Mouse (Mus musculus) erythroblast, embryonic 14.5 days (primary cell): ENCODE measurements at regions not wholly inside any gene's neighbourhood (a gene's known extent, or its start where the extent isn't known, plus 50 kb on each side); places are given as distances from the start of the nearest gene placed in this dataset.

Experiments used
- H3K27me3 ChIP-seq: 2 replicates; pipeline ENCODE4 v1.6.1; 2012; ENCODE audit warnings: inconsistent platforms; ENCODE audit not compliant: control insufficient read depth
- H3K36me3 ChIP-seq: 2 replicates; pipeline ENCODE4 v1.6.1; 2012; ENCODE audit warnings: mild to moderate bottlenecking, inconsistent platforms; ENCODE audit not compliant: control insufficient read depth
- H3K4me1 ChIP-seq: 2 replicates; pipeline ENCODE4 v1.6.1; 2012; ENCODE audit warnings: inconsistent platforms; ENCODE audit not compliant: control insufficient read depth
- H3K4me3 ChIP-seq: replicated peaks from 2 replicates; pipeline ENCODE3; 2012; ENCODE audit warnings: moderate library complexity, mild to moderate bottlenecking, inconsistent platforms
- H3K9me3 ChIP-seq: 2 replicates; pipeline ENCODE4 v1.6.1; 2012; ENCODE audit warnings: low read length, inconsistent platforms, mixed read lengths; ENCODE audit not compliant: control insufficient read depth
- GATA1 ChIP-seq: IDR thresholded peaks from 2 replicates; pipeline ENCODE4 v1.6.1; 2012; ENCODE audit warnings: low read length, inconsistent platforms, mixed read lengths
- TAL1 ChIP-seq: IDR thresholded peaks from 3 replicates; pipeline ENCODE4 v1.6.1; 2012; ENCODE audit warnings: low read length, inconsistent platforms, mixed read lengths

DNA sequence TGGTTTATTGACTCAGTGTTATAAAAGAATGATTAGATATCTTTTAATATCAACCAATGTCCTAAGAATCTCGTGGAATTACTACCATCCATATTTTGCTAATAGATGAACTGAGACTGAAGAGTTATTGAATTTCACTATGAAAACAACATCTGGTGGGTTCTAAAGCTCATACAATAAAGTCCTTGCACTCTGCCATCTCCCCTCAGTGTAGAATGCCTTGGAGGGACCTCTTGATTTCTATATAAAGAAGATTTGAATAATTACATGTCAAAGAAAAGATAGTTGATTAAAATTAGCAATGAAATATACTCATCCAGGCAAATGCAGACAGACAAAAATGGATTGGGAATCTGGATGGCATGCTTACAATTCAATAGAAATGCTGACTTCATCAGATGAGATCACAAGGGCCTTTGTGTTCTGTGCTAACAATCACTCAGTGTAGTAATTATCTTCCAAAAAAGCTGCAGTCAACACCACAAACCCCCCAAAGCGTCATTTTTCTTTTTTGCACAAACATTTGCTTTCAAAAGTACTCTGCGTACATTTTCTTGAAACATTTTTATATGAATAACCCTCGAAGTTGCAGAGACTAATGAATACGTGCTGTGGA is 94.2 kb downstream of the Gm9733 start:
- H3K27me3 ChIP-seq = no peaks in the 10 kb centered on the region
- peaks cover 3% of the 10 kb centered on the region for H3K4me1 ChIP-seq
- H3K4me3 ChIP-seq = no peak overlapping the region
- TF ChIP-seq TAL1 (no peak), GATA1 (no peak)
- H3K36me3 ChIP-seq = no peaks in the 10 kb centered on the region
- no peaks in the 10 kb centered on the region for H3K9me3 ChIP-seq

DNA sequence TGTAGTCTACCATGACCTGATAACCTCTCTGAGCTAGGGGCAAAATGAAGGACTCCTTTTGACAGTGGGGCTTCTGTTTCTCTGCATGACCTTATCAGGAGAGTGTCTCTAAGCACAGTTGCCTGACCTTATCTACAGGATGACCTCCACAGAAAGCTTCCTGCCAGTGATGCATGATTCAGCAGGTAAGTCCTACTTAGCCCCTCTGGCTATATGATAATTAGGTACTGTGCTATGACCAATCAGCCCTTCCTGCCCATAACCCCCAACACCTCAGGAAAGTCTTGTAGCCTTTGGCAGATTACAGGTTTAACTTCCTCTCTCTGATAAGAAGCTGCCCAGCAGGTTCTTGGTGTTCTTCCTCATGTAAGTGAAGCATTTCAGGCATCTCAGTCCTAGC is 89.7 kb downstream of the Gm9733 start:
- no peaks in the 10 kb centered on the region for H3K27me3 ChIP-seq
- TF ChIP-seq TAL1 (no peak), GATA1 (no peak)
- H3K4me3 ChIP-seq = no peak overlapping the region
- no peaks in the 10 kb centered on the region for H3K36me3 ChIP-seq
- peaks cover 3% of the 10 kb centered on the region for H3K4me1 ChIP-seq
- no peaks in the 10 kb centered on the region for H3K9me3 ChIP-seq

DNA sequence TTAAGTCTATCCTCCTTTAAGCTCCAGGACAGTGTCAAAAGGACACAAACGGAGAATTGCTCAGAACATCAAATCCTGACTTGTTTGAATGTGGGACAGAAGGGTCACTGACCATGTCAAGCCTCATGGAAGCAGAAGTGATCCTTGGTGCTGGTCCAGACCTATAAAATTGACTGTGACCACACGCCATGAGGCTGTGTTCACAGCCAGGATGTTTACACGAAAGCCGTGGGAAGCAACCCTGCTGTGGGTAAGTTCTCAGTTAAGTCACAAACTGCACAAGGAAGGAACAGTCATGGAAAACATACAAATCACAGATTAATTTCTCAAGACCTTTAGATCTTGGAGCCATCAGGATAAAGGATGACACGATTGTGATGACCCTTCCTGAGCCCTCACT is 88.5 kb downstream of the Gm9733 start:
- no peak for TF ChIP-seq GATA1
- TF ChIP-seq TAL1 = no peak
- H3K36me3 ChIP-seq = no peaks in the 10 kb centered on the region
- H3K4me1 ChIP-seq = peaks cover 3% of the 10 kb centered on the region
- H3K27me3 ChIP-seq = no peaks in the 10 kb centered on the region
- no peak overlapping the region for H3K4me3 ChIP-seq
- H3K9me3 ChIP-seq = no peaks in the 10 kb centered on the region

DNA sequence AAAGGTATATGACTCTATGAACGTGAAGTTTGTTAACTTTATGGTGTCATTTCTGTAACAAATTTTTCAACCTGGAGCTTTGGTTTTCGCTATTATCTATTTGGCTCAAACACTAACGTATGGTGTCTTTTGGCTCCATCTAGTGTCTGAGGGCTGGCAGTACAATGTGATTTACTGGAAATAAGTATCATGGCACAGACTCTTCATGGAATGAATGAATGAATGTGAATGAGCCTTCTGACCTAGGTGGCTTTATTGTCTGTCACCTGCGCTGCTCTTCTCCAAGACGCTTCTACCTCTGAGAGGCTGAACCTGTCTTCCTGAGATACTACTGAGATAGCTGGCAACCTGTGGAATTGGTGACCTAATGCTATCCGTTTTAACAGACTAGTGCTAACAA is 87.1 kb downstream of the Gm9733 start:
- no peaks in the 10 kb centered on the region for H3K27me3 ChIP-seq
- TF ChIP-seq TAL1 (no peak), GATA1 (no peak)
- no peak overlapping the region for H3K4me3 ChIP-seq
- H3K9me3 ChIP-seq = no peaks in the 10 kb centered on the region
- no peaks in the 10 kb centered on the region for H3K36me3 ChIP-seq
- H3K4me1 ChIP-seq = peaks cover 3% of the 10 kb centered on the region
